Mouse (Mus musculus): Measurements from ENCODE around the gene 4833420G17Rik. TPM values are rescaled to one million over a fixed set of nuclear protein-coding genes. Genes with fewer than 3 reads are reported as not detected.
A peak's percentile ranks its signal among the peaks of the same experiment; 100 is the strongest.
"Not testable (repeated sequence)": the region's sequence is repeated elsewhere in the genome, so short reads cannot be mapped to it uniquely, and the experiment has no call there.

4833420G17Rik gene
- total and polyA plus RNA-seq, 2 experiments: 13.1 to 27.1 TPM

- Histone ChIP-seq H3K36me3 (ENCODE audit: control insufficient read depth, insufficient read depth, low read length) (peaks cover 66% of the 10 kb centered on the region), H3K4me1 (ENCODE audit: control insufficient read depth, insufficient read depth, low read length) (no peaks in the 10 kb centered on the region), H3K79me2 (ENCODE audit: control insufficient read depth, insufficient read depth, low read length) (no peaks in the 10 kb centered on the region), H3K4me3 (ENCODE audit: insufficient read depth, low read depth, low read length) (no peak overlapping the region), H3K9ac (ENCODE audit: low read depth, low read length) (no peak overlapping the region), H3K27ac (replicated peaks; ENCODE audit: insufficient read depth, low read depth, low read length) (no peak overlapping the region), H3K27me3 (ENCODE audit: control insufficient read depth, insufficient read depth, low read length) (no peaks in the 10 kb centered on the region)
- TF ChIP-seq POLR2A (IDR thresholded peaks at IDR 0.05; ENCODE audit: extremely low read depth, insufficient read depth, low read length) (no peak), CTCF (IDR thresholded peaks at IDR 0.05; ENCODE audit: low read depth, low read length) (no peak)
- DNase-seq (ENCODE audit: extremely low read depth, low read depth, low spot score): no peak
- 93% methylated on average over 9 of the region's 9 CpGs for WGBS
Measured at GRCm38 (mm10) chr13:119476631-119477030, 14.1 kb downstream of the 4833420G17Rik start.

DNA sequence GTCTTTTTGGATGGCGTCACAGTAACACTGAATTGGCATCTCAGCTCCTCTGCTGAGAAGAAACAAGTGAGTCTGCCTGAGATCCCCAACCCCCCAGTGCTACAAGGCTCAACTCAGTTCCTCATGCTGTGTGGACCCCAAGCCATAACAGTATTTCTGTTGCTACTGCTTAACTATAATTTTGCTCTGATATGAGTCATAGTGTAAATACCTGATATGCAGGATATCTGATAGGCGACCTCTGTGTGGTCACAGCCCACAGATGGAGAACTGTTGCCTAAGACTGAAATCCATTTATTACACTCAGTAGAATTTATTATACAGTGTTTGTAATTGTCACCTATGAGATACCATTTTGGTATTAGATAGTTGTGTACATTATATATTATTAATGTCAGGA lies 15.2 kb downstream of the 4833420G17Rik start:
- no peak for DNase-seq (ENCODE audit: extremely low read depth, low read depth, low spot score)
- H3K36me3 ChIP-seq (ENCODE audit: control insufficient read depth, insufficient read depth, low read length): peaks cover 64% of the 10 kb centered on the region

GRCm38 (mm10) chr13:119487354-119487753 lies 24.8 kb downstream of the 4833420G17Rik start:
- Histone ChIP-seq H3K4me1 (ENCODE audit: control insufficient read depth, insufficient read depth, low read length) (no peaks in the 10 kb centered on the region), H3K27me3 (ENCODE audit: control insufficient read depth, insufficient read depth, low read length) (no peaks in the 10 kb centered on the region), H3K27ac (replicated peaks; ENCODE audit: insufficient read depth, low read depth, low read length) (no peak overlapping the region), H3K4me3 (ENCODE audit: insufficient read depth, low read depth, low read length) (no peak overlapping the region), H3K79me2 (ENCODE audit: control insufficient read depth, insufficient read depth, low read length) (no peaks in the 10 kb centered on the region), H3K9ac (ENCODE audit: low read depth, low read length) (no peak overlapping the region), H3K36me3 (ENCODE audit: control insufficient read depth, insufficient read depth, low read length) (peaks cover 31% of the 10 kb centered on the region)
- DNase-seq (ENCODE audit: extremely low read depth, low read depth, low spot score): no peak
- no peak for TF ChIP-seq CTCF (IDR thresholded peaks at IDR 0.05; ENCODE audit: low read depth, low read length)
- no peak for TF ChIP-seq POLR2A (IDR thresholded peaks at IDR 0.05; ENCODE audit: extremely low read depth, insufficient read depth, low read length)
- WGBS: 47% methylated on average over 7 of the region's 7 CpGs

More for the DNA sequence above, 15.2 kb downstream of the 4833420G17Rik start:
- no peak overlapping the region for H3K9ac ChIP-seq (ENCODE audit: low read depth, low read length)
- no peak for TF ChIP-seq POLR2A (IDR thresholded peaks at IDR 0.05; ENCODE audit: extremely low read depth, insufficient read depth, low read length)
- no peak for TF ChIP-seq CTCF (IDR thresholded peaks at IDR 0.05; ENCODE audit: low read depth, low read length)
- H3K79me2 ChIP-seq (ENCODE audit: control insufficient read depth, insufficient read depth, low read length): no peaks in the 10 kb centered on the region
- no peaks in the 10 kb centered on the region for H3K4me1 ChIP-seq (ENCODE audit: control insufficient read depth, insufficient read depth, low read length)
- 83% methylated on average over 2 of the region's 2 CpGs for WGBS
- no peak overlapping the region for H3K4me3 ChIP-seq (ENCODE audit: insufficient read depth, low read depth, low read length)
- H3K27ac ChIP-seq (replicated peaks; ENCODE audit: insufficient read depth, low read depth, low read length): no peak overlapping the region
- no peaks in the 10 kb centered on the region for H3K27me3 ChIP-seq (ENCODE audit: control insufficient read depth, insufficient read depth, low read length)

GRCm38 (mm10) chr13:119487880-119488580 lies 25.5 kb downstream of the 4833420G17Rik start, which contains the start of the genes Tmem267 and 3110070M22Rik:
Tmem267 (plus strand) TSS chr13:119488039.
3110070M22Rik (minus strand) TSS chr13:119488383.
- Histone ChIP-seq H3K27ac (replicated peaks; ENCODE audit: insufficient read depth, low read depth, low read length) (peak within 1 kb of the TSS; percentile 49), H3K27me3 (ENCODE audit: control insufficient read depth, insufficient read depth, low read length) (no peaks in the 10 kb centered on the region), H3K4me3 (ENCODE audit: insufficient read depth, low read depth, low read length) (no peak within 1 kb of the TSS; the same call in 1 of the 2 replicates), H3K9ac (ENCODE audit: low read depth, low read length) (peak within 1 kb of the TSS; percentile 86; the same call in 1 of the 2 replicates), H3K4me1 (ENCODE audit: control insufficient read depth, insufficient read depth, low read length) (no peaks in the 10 kb centered on the region), H3K79me2 (ENCODE audit: control insufficient read depth, insufficient read depth, low read length) (no peaks in the 10 kb centered on the region), H3K36me3 (ENCODE audit: control insufficient read depth, insufficient read depth, low read length) (peaks cover 27% of the 10 kb centered on the region)
- WGBS: 76% methylated on average over 87 of the region's 87 CpGs
- TF ChIP-seq CTCF (IDR thresholded peaks at IDR 0.05; ENCODE audit: low read depth, low read length): peak; percentile 57
- no peak for TF ChIP-seq POLR2A (IDR thresholded peaks at IDR 0.05; ENCODE audit: extremely low read depth, insufficient read depth, low read length)
- peak; percentile 32 for DNase-seq (ENCODE audit: extremely low read depth, low read depth, low spot score)

GRCm38 (mm10) chr13:119492083-119492482 lies 29.5 kb downstream of the 4833420G17Rik start:
- H3K4me1 ChIP-seq (ENCODE audit: control insufficient read depth, insufficient read depth, low read length); DNase-seq (ENCODE audit: extremely low read depth, low read depth, low spot score); H3K4me3 ChIP-seq (ENCODE audit: insufficient read depth, low read depth, low read length); H3K36me3 ChIP-seq (ENCODE audit: control insufficient read depth, insufficient read depth, low read length); H3K27me3 ChIP-seq (ENCODE audit: control insufficient read depth, insufficient read depth, low read length); H3K27ac ChIP-seq (replicated peaks; ENCODE audit: insufficient read depth, low read depth, low read length); H3K79me2 ChIP-seq (ENCODE audit: control insufficient read depth, insufficient read depth, low read length); H3K9ac ChIP-seq (ENCODE audit: low read depth, low read length): not testable (repeated sequence)
- 90% methylated on average over 10 of the region's 10 CpGs for WGBS

- not testable (repeated sequence) for H3K4me1 ChIP-seq (ENCODE audit: control insufficient read depth, insufficient read depth, low read length); H3K79me2 ChIP-seq (ENCODE audit: control insufficient read depth, insufficient read depth, low read length); H3K4me3 ChIP-seq (ENCODE audit: insufficient read depth, low read depth, low read length); H3K36me3 ChIP-seq (ENCODE audit: control insufficient read depth, insufficient read depth, low read length); DNase-seq (ENCODE audit: extremely low read depth, low read depth, low spot score); H3K9ac ChIP-seq (ENCODE audit: low read depth, low read length); H3K27ac ChIP-seq (replicated peaks; ENCODE audit: insufficient read depth, low read depth, low read length); H3K27me3 ChIP-seq (ENCODE audit: control insufficient read depth, insufficient read depth, low read length)
- WGBS: 93% methylated on average over 13 of the region's 22 CpGs
Measured at GRCm38 (mm10) chr13:119494938-119495337, 32.4 kb downstream of the 4833420G17Rik start.

Other genes with a start within 250 kb of the 4833420G17Rik start
- gene Paip1, start 34.2 kb upstream of the 4833420G17Rik start, total RNA-seq (2014; rRNA removed): 40.9 and 51.3 TPM in 2 replicates
- gene Paip1, start 34.2 kb upstream of the 4833420G17Rik start, polyA plus RNA-seq (2012; rRNA removed): 11.4 and 12.2 TPM in 2 replicates
- gene Tmem267, start 25.3 kb downstream of the 4833420G17Rik start, total RNA-seq (2014; rRNA removed): 13.4 and 14.2 TPM in 2 replicates
- 4.4 and 6.5 TPM in 2 replicates for gene Tmem267, start 25.3 kb downstream of the 4833420G17Rik start, polyA plus RNA-seq (2012; rRNA removed)
- 0.40 and 1.5 TPM in 2 replicates for gene 3110070M22Rik, start 25.6 kb downstream of the 4833420G17Rik start, total RNA-seq (2014; rRNA removed)
- gene 3110070M22Rik, start 25.6 kb downstream of the 4833420G17Rik start, polyA plus RNA-seq (2012; rRNA removed): 0.16 and 1.1 TPM in 2 replicates
- gene Ccl28, start 161.1 kb downstream of the 4833420G17Rik start, total RNA-seq (2014; rRNA removed): 0.18 and 0.20 TPM in 2 replicates
- gene Ccl28, start 161.1 kb downstream of the 4833420G17Rik start, polyA plus RNA-seq (2012; rRNA removed): not detected in 2 replicates
- gene Hmgcs1, start 227.6 kb downstream of the 4833420G17Rik start, total RNA-seq (2014; rRNA removed): 350 and 447 TPM in 2 replicates
- gene Hmgcs1, start 227.6 kb downstream of the 4833420G17Rik start, polyA plus RNA-seq (2012; rRNA removed): 99.8 and 112 TPM in 2 replicates

All from liver, adult 2 months (tissue).